Mouse (Mus musculus): Measurements from ENCODE around the gene Col5a1. TPM values are rescaled to one million over a fixed set of nuclear protein-coding genes. Genes with fewer than 3 reads are reported as not detected.

The Col5a1 gene
- total RNA-seq, 2 experiments from 2014 or later: 52.3 to 77.1 TPM

- no peak for DNase-seq
These were observed 623 bp upstream of the Col5a1 start for GRCm38 (mm10) chr2:27885456-27886147.

- no peak for DNase-seq
These were observed 609 bp downstream of the Col5a1 start for GRCm38 (mm10) chr2:27886608-27887460.

GRCm38 (mm10) chr2:27887461-27888264 is 1.4 kb downstream of the Col5a1 start:
- DNase-seq: peak; percentile 47

GRCm38 (mm10) chr2:27888603-27889545 is 2.6 kb downstream of the Col5a1 start:
- DNase-seq: peak; percentile 52

- DNase-seq: no peak
These were observed 5.8 kb downstream of the Col5a1 start for GRCm38 (mm10) chr2:27891922-27892541.

- DNase-seq: no peak
These were observed 6.8 kb downstream of the Col5a1 start for GRCm38 (mm10) chr2:27893015-27893414.

- DNase-seq: no peak
These were observed 8.8 kb downstream of the Col5a1 start for GRCm38 (mm10) chr2:27894986-27895385.

GRCm38 (mm10) chr2:27895648-27896047 is 9.4 kb downstream of the Col5a1 start:
- DNase-seq: no peak

GRCm38 (mm10) chr2:27897161-27897560 is 10.9 kb downstream of the Col5a1 start:
- DNase-seq: peak; percentile 84

GRCm38 (mm10) chr2:27899894-27900293 is 13.7 kb downstream of the Col5a1 start:
- no peak for DNase-seq

GRCm38 (mm10) chr2:27901076-27901475 is 14.9 kb downstream of the Col5a1 start:
- no peak for DNase-seq

GRCm38 (mm10) chr2:27901525-27902245 is 15.5 kb downstream of the Col5a1 start:
- DNase-seq: no peak

- DNase-seq: no peak
These were observed 16.1 kb downstream of the Col5a1 start for GRCm38 (mm10) chr2:27902318-27902717.

GRCm38 (mm10) chr2:27905411-27905810 is 19.2 kb downstream of the Col5a1 start:
- no peak for DNase-seq

GRCm38 (mm10) chr2:27910501-27910900 is 24.3 kb downstream of the Col5a1 start:
- DNase-seq: no peak

GRCm38 (mm10) chr2:27912546-27913275 is 26.5 kb downstream of the Col5a1 start:
- no peak for DNase-seq

GRCm38 (mm10) chr2:27915726-27916125 is 29.5 kb downstream of the Col5a1 start:
- no peak for DNase-seq

GRCm38 (mm10) chr2:27916316-27916715 is 30.1 kb downstream of the Col5a1 start:
- no peak for DNase-seq

- no peak for DNase-seq
These were observed 31.0 kb downstream of the Col5a1 start for GRCm38 (mm10) chr2:27917177-27917576.
